Mouse (Mus musculus) layer of hippocampus, adult 11-12 months (tissue): ENCODE data around the gene Cox5a.

ENCODE experiments used
- DNase-seq: peaks from one replicate; pipeline ENCODE4 v3.0.0; 2022; ENCODE audit warnings: low spot score

The Cox5a gene

GRCm38 (mm10) chr9:57562896-57563372, 41.9 kb downstream of the Cox5a start:
- no peak for DNase-seq

DNA sequence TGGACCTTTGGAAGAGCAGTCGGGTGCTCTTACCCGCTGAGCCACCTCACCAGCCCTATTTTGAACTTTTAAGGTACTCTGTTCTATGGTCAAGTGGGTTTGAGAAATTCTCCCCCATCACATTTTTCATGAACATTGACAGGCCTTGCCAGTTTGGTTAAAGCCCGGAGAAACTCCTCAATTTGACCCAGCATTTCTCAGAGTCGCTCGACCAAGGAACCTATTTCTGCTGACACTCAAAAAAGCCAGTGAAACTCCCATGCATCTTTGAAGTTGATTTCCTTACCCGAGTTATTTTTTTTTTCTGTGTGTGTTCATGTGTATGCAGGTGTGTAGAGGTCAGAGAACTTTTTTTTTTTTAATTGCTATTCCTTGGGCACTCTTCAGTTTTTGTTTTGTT, 43.5 kb downstream of the Cox5a start:
- no peak for DNase-seq

DNA sequence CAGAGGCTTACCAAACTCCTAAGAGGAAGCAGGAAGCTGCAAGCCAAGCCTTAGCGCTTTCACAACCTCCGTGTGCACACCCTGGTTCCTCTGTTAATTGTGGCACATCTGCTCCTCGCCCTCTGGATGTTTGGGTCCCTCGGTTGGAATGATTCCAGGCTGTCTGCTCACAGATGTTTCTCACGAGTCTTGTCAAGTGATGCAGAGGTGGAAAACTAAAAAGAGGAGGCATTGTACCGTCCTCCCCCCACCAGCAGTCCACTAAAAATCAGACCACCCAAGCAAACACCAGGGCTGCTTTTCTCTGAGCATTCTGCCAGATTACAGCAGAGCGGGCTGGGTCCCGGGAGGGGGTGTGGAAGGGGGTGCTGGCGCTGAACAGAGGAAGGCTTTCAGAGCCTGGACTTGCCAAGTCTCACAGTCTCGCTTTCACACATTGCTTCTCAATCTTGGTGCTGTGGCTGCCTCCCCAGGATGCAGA, 44.7 kb downstream of the Cox5a start:
- peak; percentile 65 for DNase-seq

GRCm38 (mm10) chr9:57566846-57567245, 45.8 kb downstream of the Cox5a start:
- no peak for DNase-seq

GRCm38 (mm10) chr9:57568500-57568899, 47.4 kb downstream of the Cox5a start:
- no peak for DNase-seq

DNA sequence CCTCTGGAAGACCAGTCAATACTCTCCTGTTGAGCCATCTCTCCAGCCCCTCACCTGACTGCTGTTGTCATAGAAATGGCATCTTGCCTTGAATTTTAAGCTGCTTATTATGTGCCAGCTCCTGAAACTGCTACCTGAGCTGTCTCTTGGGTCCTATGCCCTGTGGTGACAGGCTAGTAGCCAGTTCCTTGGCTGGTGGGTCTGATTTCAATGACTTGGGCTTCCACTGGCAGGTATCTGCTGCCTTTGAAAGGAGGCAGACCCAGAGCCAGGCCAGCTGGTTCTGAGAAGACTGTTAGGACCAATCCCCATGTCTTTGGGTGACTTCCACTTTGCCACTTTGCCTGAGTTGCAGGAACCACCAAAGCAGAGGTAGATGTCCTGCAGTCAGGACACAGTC, 53.3 kb downstream of the Cox5a start:
- DNase-seq, result no peak

DNA sequence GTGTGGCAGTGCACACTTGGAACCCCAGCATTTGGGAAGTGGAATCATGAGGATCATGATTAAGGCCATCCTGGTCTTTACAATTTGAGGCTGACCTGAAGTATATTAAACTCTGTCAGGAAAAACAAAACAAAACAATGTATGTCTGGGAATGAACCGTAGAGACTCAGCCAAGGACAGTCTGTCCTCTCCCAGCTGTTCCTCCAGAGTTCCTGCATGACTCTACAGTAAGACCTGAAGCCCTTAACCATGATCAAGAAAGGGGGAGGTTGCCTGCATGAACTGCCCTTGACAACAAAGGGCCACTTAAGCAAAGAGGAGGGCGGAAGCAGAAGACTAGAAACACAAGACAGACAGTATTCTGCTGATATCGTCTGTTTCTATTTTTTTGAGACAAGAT, 54.5 kb downstream of the Cox5a start:
- DNase-seq, result no peak

- DNase-seq, result no peak
Observed at GRCm38 (mm10) chr9:57577144-57577849, 56.2 kb downstream of the Cox5a start.
